8 mouse cellular contexts compared by ENCODE assay signal in the genomic region with DNA sequence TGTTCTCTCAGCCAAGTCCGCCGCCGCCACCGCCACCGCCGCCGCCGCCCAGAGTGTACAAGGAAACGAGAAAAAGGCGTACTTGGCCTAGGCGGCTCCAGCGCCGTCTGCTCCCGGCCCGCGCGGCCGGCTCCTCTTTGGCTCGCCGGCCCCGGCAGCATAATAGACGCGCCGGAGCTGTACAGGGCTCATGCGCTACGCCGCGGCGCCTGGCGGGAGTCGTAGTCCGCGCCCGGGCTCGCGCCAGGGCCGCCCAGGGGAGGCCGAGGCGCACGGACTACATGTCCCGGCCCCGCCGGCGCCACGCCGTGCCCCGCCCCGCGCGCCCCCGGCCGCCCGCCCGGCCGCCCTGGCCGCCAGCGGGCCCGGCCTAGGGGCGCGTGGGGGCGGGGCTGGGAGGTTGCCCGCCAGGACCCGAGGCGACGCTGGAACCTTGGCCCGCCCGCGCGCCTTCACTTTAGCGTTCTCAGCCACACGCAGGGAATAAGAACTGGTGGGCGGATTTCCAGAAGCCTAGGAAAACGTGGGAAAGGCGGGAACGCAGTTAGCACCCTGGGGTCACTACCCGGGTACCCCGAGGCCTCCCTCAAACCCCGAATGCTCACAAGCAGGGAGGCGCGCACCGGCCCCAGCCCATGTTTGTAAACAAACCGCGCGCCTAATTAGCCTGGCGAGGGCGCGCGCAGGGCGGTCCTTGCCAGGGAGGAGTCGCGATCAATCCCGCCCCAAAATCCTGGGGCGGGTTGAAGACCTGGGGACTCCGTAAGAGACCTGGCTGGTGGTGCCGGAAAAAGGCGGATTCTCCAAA. TPM values are rescaled to one million over a fixed set of nuclear protein-coding genes. Genes with fewer than 3 reads are reported as not detected.
A peak's percentile ranks its signal among the peaks of the same experiment; 100 is the strongest.
DNase-seq lines count a peak whose midpoint lies in the region; ATAC-seq and TF ChIP-seq lines count a peak whose summit lies in the region.

No protein-coding gene starts in this region.

- H3K4me3 ChIP-seq in heart, embryonic 11.5 days (ENCODE audit: low read depth, low read length) = peak overlapping the region; percentile 98
- H3K4me3 ChIP-seq in kidney, embryonic 16.5 days (ENCODE audit: low read length) = peak overlapping the region; percentile 87
- peak overlapping the region; percentile 97 for H3K4me3 ChIP-seq in liver, adult 2 months (ENCODE audit: insufficient read depth, low read depth, low read length)
- peak overlapping the region; percentile 63 for H3K4me3 ChIP-seq in myocyte

- peaks cover 38% of the 10 kb centered on the region for H3K4me1 ChIP-seq in heart, embryonic 11.5 days (ENCODE audit: control insufficient read depth, insufficient read depth, low read length)
- H3K4me1 ChIP-seq in kidney, embryonic 16.5 days (ENCODE audit: insufficient read depth, low read length) = peaks cover 44% of the 10 kb centered on the region
- H3K4me1 ChIP-seq in liver, adult 2 months (ENCODE audit: control insufficient read depth, insufficient read depth, low read length) = peaks cover 28% of the 10 kb centered on the region

- H3K36me3 ChIP-seq in heart, embryonic 11.5 days (ENCODE audit: control insufficient read depth, insufficient read depth, low read length) = peaks cover 3% of the 10 kb centered on the region; the same call in 1 of the 2 replicates
- no peaks in the 10 kb centered on the region for H3K36me3 ChIP-seq in kidney, embryonic 16.5 days (ENCODE audit: insufficient read depth, low read length)
- no peaks in the 10 kb centered on the region for H3K36me3 ChIP-seq in liver, adult 2 months (ENCODE audit: control insufficient read depth, insufficient read depth, low read length)
- no peaks in the 10 kb centered on the region for H3K36me3 ChIP-seq in myocyte (ENCODE audit: control insufficient read depth, insufficient read depth)
- no peaks in the 10 kb centered on the region for H3K36me3 ChIP-seq in splenic B cell, adult 2 months (ENCODE audit: control insufficient read depth, insufficient read depth, low read length, poor library complexity, severe bottlenecking)

- DNase-seq in B cell, adult 2 months = peak; percentile 89 to 92
- DNase-seq in brain, adult 2 months (ENCODE audit: low read depth, low spot score) = peak; percentile 98
- peak; percentile 74 for DNase-seq in liver, adult 2 months (ENCODE audit: extremely low read depth, low read depth, low spot score)
- DNase-seq in splenic B cell, adult 2 months (ENCODE audit: low read depth, low spot score) = peak; percentile 91

- peak overlapping the region; percentile 97 for H3K9ac ChIP-seq in heart, embryonic 11.5 days (ENCODE audit: low read depth, low read length)
- peak overlapping the region; percentile 97 for H3K9ac ChIP-seq in kidney, embryonic 16.5 days (replicated peaks; ENCODE audit: low read length)
- H3K9ac ChIP-seq in liver, adult 2 months (ENCODE audit: low read depth, low read length) = peak overlapping the region; percentile 97

- no peaks in the 10 kb centered on the region for H3K27me3 ChIP-seq in heart, embryonic 11.5 days (ENCODE audit: control insufficient read depth, insufficient read depth, low read length)
- H3K27me3 ChIP-seq in kidney, embryonic 16.5 days (ENCODE audit: insufficient read depth, low read length) = no peaks in the 10 kb centered on the region
- no peaks in the 10 kb centered on the region for H3K27me3 ChIP-seq in liver, adult 2 months (ENCODE audit: control insufficient read depth, insufficient read depth, low read length)
- no peaks in the 10 kb centered on the region for H3K27me3 ChIP-seq in myocyte (ENCODE audit: control insufficient read depth, insufficient read depth, insufficient read length)
- no peaks in the 10 kb centered on the region for H3K27me3 ChIP-seq in splenic B cell, adult 2 months (ENCODE audit: control insufficient read depth, insufficient read depth, low read length, poor library complexity, severe bottlenecking)

- H3K9me3 ChIP-seq in heart, embryonic 11.5 days (replicated peaks; ENCODE audit: control insufficient read depth, low read length) = no peaks in the 10 kb centered on the region
- H3K9me3 ChIP-seq in kidney, embryonic 16.5 days (ENCODE audit: low read length) = no peaks in the 10 kb centered on the region

- TF ChIP-seq POLR2A in liver, adult 2 months (IDR thresholded peaks at IDR 0.05; ENCODE audit: extremely low read depth, insufficient read depth, low read length) = peak; percentile 97
- peak; percentile 91 for TF ChIP-seq POLR2A in myocyte (IDR thresholded peaks at IDR 0.05; ENCODE audit: insufficient read length, low read depth)

- H3K4me2 ChIP-seq in heart, embryonic 11.5 days = peak overlapping the region; percentile 93
- peak overlapping the region; percentile 84 for H3K4me2 ChIP-seq in kidney, embryonic 16.5 days (replicated peaks; ENCODE audit: low read depth, low read length)
- peak overlapping the region; percentile 93 for H3K4me2 ChIP-seq in myocyte (ENCODE audit: low read depth)

- WGBS in heart, embryonic 11.5 days (ENCODE audit: insufficient replicate concordance) = under 1% methylated on average over 71 of the region's 96 CpGs
- WGBS in kidney, embryonic 16.5 days = under 1% methylated on average over 87 of the region's 96 CpGs
- under 1% methylated on average over 96 of the region's 96 CpGs for WGBS in liver, adult 2 months

- H3K27ac ChIP-seq in heart, embryonic 11.5 days (ENCODE audit: low read depth, low read length) = peak overlapping the region; percentile 97
- peak overlapping the region; percentile 97 for H3K27ac ChIP-seq in kidney, embryonic 16.5 days (ENCODE audit: low read length)
- peak overlapping the region; percentile 99 for H3K27ac ChIP-seq in liver, adult 2 months (replicated peaks; ENCODE audit: insufficient read depth, low read depth, low read length)

- peaks cover 43% of the 10 kb centered on the region for H3K79me2 ChIP-seq in liver, adult 2 months (ENCODE audit: control insufficient read depth, insufficient read depth, low read length)
- peaks cover 41% of the 10 kb centered on the region for H3K79me2 ChIP-seq in myocyte (ENCODE audit: control insufficient read depth, insufficient read depth)

- peak overlapping the region; percentile 86 for H3ac ChIP-seq in myocyte (ENCODE audit: control insufficient read depth, insufficient read length)

- no peak for TF ChIP-seq CTCF in liver, adult 2 months (IDR thresholded peaks at IDR 0.05; ENCODE audit: low read depth, low read length)

- ATAC-seq in erythroblast, adult 5-6 weeks (replicated peaks; ENCODE audit: low FRiP score, poor library complexity, severe bottlenecking) = peak; percentile 82
- peak; percentile 97 for ATAC-seq in heart, embryonic 11.5 days (replicated peaks; ENCODE audit: insufficient number of reproducible peaks, low FRiP score, low TSS enrichment)
- peak; percentile 99 for ATAC-seq in kidney, embryonic 16.5 days (ENCODE audit: low FRiP score, low TSS enrichment)

TF ChIP-seq in myocyte, 11 proteins besides CTCF, POLR2A, EP300 and RAD21 (continues in another document):
- TF ChIP-seq E2F4 (IDR thresholded peaks at IDR 0.05; ENCODE audit: insufficient read depth) (no peak), SRF (IDR thresholded peaks at IDR 0.05; ENCODE audit: control insufficient read depth, insufficient read length, low read depth) (peak; percentile 40), CEBPB (IDR thresholded peaks at IDR 0.05; ENCODE audit: insufficient read depth, poor library complexity, severe bottlenecking) (no peak), MAX (IDR thresholded peaks at IDR 0.05; ENCODE audit: low read depth) (no peak), TCF3 (IDR thresholded peaks at IDR 0.05; ENCODE audit: insufficient read length, low read depth) (no peak), MYOG (IDR thresholded peaks at IDR 0.05; ENCODE audit: control insufficient read depth in 1 of 3, insufficient read depth in 1 of 3, insufficient read length in 2 of 3, low read depth in 2 of 3) (no peak), REST (IDR thresholded peaks at IDR 0.05; ENCODE audit: insufficient read depth, insufficient read length) (no peak), POLR2AphosphoS2 (IDR thresholded peaks at IDR 0.05; ENCODE audit: insufficient read length, low read depth) (peak; percentile 67)

RNA-seq across cellular contexts. Expression of a gene that starts 31.8 kb away (rescaled TPM):
- total RNA-seq in erythroblast, adult 5-6 weeks (2015; ENCODE audit: low replicate concordance) = 20.9 and 22.9 TPM in 2 replicates
- total RNA-seq in erythroblast, adult 5-6 weeks (2017; ENCODE audit: low replicate concordance) = 10.6 and 14.1 TPM in 2 replicates
- 99.5 and 116 TPM in 2 replicates for polyA plus RNA-seq in heart, embryonic 11.5 days (2014; fragmentation: Nextera tagmentation; extraction: Ambion mirVana)
- polyA plus RNA-seq in kidney, embryonic 16.5 days (2015; fragmentation: Nextera tagmentation; extraction: Ambion mirVana) = 103 and 117 TPM in 2 replicates
- 5.8 and 7.9 TPM in 2 replicates for total RNA-seq in liver, adult 2 months (2014; rRNA removed)
- polyA plus RNA-seq in liver, adult 2 months (2012; rRNA removed) = 14.8 and 17.2 TPM in 2 replicates
- 26.8 TPM for polyA plus RNA-seq in myocyte (2012; fragmentation: generic; extraction: Trizol)

RNA-seq across cellular contexts. Expression of a gene that starts 33.6 kb away (rescaled TPM):
- total RNA-seq in erythroblast, adult 5-6 weeks (2015; ENCODE audit: low replicate concordance) = not detected in 2 replicates
- not detected in 2 replicates for total RNA-seq in erythroblast, adult 5-6 weeks (2017; ENCODE audit: low replicate concordance)
- polyA plus RNA-seq in heart, embryonic 11.5 days (2014; fragmentation: Nextera tagmentation; extraction: Ambion mirVana) = 3.1 and 3.3 TPM in 2 replicates
- 13.1 and 13.7 TPM in 2 replicates for polyA plus RNA-seq in kidney, embryonic 16.5 days (2015; fragmentation: Nextera tagmentation; extraction: Ambion mirVana)
- total RNA-seq in liver, adult 2 months (2014; rRNA removed) = 0.09 and 0.40 TPM in 2 replicates
- polyA plus RNA-seq in liver, adult 2 months (2012; rRNA removed) = 0.61 and 0.82 TPM in 2 replicates
- polyA plus RNA-seq in myocyte (2012; fragmentation: generic; extraction: Trizol) = 28.7 TPM

RNA-seq across cellular contexts. Expression of a gene that starts 39.3 kb away (rescaled TPM):
- 6.1 and 9.2 TPM in 2 replicates for total RNA-seq in erythroblast, adult 5-6 weeks (2015; ENCODE audit: low replicate concordance)
- 15.3 and 17.4 TPM in 2 replicates for total RNA-seq in erythroblast, adult 5-6 weeks (2017; ENCODE audit: low replicate concordance)
- 37.2 and 40.1 TPM in 2 replicates for polyA plus RNA-seq in heart, embryonic 11.5 days (2014; fragmentation: Nextera tagmentation; extraction: Ambion mirVana)
- 67.3 and 70.5 TPM in 2 replicates for polyA plus RNA-seq in kidney, embryonic 16.5 days (2015; fragmentation: Nextera tagmentation; extraction: Ambion mirVana)
- 16.7 and 20.4 TPM in 2 replicates for total RNA-seq in liver, adult 2 months (2014; rRNA removed)
- 17.2 and 18.3 TPM in 2 replicates for polyA plus RNA-seq in liver, adult 2 months (2012; rRNA removed)
- polyA plus RNA-seq in myocyte (2012; fragmentation: generic; extraction: Trizol) = 34.8 TPM

RNA-seq across cellular contexts. Expression of a gene that starts 48.9 kb away (rescaled TPM):
- total RNA-seq in erythroblast, adult 5-6 weeks (2015; ENCODE audit: low replicate concordance) = 0.77 and 2.3 TPM in 2 replicates
- 1.7 and 2.5 TPM in 2 replicates for total RNA-seq in erythroblast, adult 5-6 weeks (2017; ENCODE audit: low replicate concordance)
- 3.4 and 4.7 TPM in 2 replicates for polyA plus RNA-seq in heart, embryonic 11.5 days (2014; fragmentation: Nextera tagmentation; extraction: Ambion mirVana)
- polyA plus RNA-seq in kidney, embryonic 16.5 days (2015; fragmentation: Nextera tagmentation; extraction: Ambion mirVana) = 7.1 TPM in 2 replicates
- 17.6 and 22.1 TPM in 2 replicates for total RNA-seq in liver, adult 2 months (2014; rRNA removed)
- polyA plus RNA-seq in liver, adult 2 months (2012; rRNA removed) = 25.1 and 26.0 TPM in 2 replicates
- 14.1 TPM for polyA plus RNA-seq in myocyte (2012; fragmentation: generic; extraction: Trizol)

Comparison
In these comparisons a context has a peak if more than half of its experiments do, and no peak if none do; other contexts are left out.
1. Peak in every context shown above with its lines: DNase-seq, ATAC-seq, H3K4me3 ChIP-seq and H3K27ac ChIP-seq.